Mouse (Mus musculus) intestine, embryonic 16.5 days (tissue): ENCODE results near the gene Grip2. TPM values are rescaled to one million over a fixed set of nuclear protein-coding genes. Genes with fewer than 3 reads are reported as not detected.

Experiments used
- ATAC-seq: fragments of 200-750 bp; cut with Nextera tagmentation; 2 replicates; pipeline ENCODE4 v1.8.0; 2017; ENCODE audit warnings: moderate TSS enrichment, moderate library complexity
- H3K27ac ChIP-seq: fragments of 300-500 bp; sonication (generic); 2 replicates; pipeline ENCODE4 v1.5.1; 2014; ENCODE audit warnings: mild to moderate bottlenecking, low read length
- H3K27me3 ChIP-seq: fragments of 300-500 bp; sonication (generic); replicated peaks from 2 replicates; pipeline ENCODE4 v1.6.1; 2014; ENCODE audit warnings: low read length, control low read depth, mixed read lengths; ENCODE audit not compliant: control insufficient read depth, insufficient read depth
- H3K36me3 ChIP-seq: fragments of 300-500 bp; sonication (generic); 2 replicates; pipeline ENCODE4 v1.6.1; 2014; ENCODE audit warnings: low read length, control low read depth; ENCODE audit not compliant: control insufficient read depth, insufficient read depth
- H3K4me1 ChIP-seq: fragments of 300-500 bp; sonication (generic); 2 replicates; pipeline ENCODE4 v1.6.1; 2014; ENCODE audit warnings: low read length, control low read depth, mixed read lengths; ENCODE audit not compliant: control insufficient read depth, insufficient read depth
- H3K4me2 ChIP-seq: fragments of 300-500 bp; sonication (generic); 2 replicates; pipeline ENCODE4 v1.6.1; 2014; ENCODE audit warnings: low read depth, low read length, control low read depth
- H3K4me3 ChIP-seq: fragments of 300-500 bp; sonication (generic); 2 replicates; pipeline ENCODE4 v1.5.1; 2014; ENCODE audit warnings: mild to moderate bottlenecking, low read length
- H3K9ac ChIP-seq: fragments of 300-500 bp; sonication (generic); 2 replicates; pipeline ENCODE4 v1.6.1; 2014; ENCODE audit warnings: low read depth, low read length
- H3K9me3 ChIP-seq: fragments of 300-500 bp; sonication (generic); 2 replicates; pipeline ENCODE4 v1.6.1; 2016; ENCODE audit warnings: low read length, control low read depth; ENCODE audit not compliant: control insufficient read depth
- WGBS: fragments of 180-500 bp; shearing (Covaris S2); extraction: QIAGEN DNeasy Blood & Tissue Kit; methylation state at CpG from one replicate; pipeline ENCODE4 v1.1.7; 2014; 5-methylcytosine and 5-hydroxymethylcytosine counted together
- polyA plus RNA-seq: library from polyadenylated mRNA; unstranded; fragments of >200 nt; fragmentation: Nextera tagmentation; extraction: Ambion mirVana; gene quantifications from 2 replicates; pipeline ENCODE4 v1.2.1, GENCODE M21; 2015

Gene Grip2
- polyA plus RNA-seq, 1 experiment from 2014 or later, result 0.45 TPM

- H3K27ac ChIP-seq, result no peak overlapping the region
- no peak overlapping the region for H3K9ac ChIP-seq
- 89% methylated on average over 3 of the region's 3 CpGs for WGBS
- H3K9me3 ChIP-seq, result 0 out of 2 replicates have a peak, but pooled peaks cover 3% of the 10 kb centered on the region
- ATAC-seq, result no peak
- no peak overlapping the region for H3K4me3 ChIP-seq
- H3K4me2 ChIP-seq, result no peak overlapping the region
- no peaks in the 10 kb centered on the region for H3K4me1 ChIP-seq
- H3K36me3 ChIP-seq, result peaks cover 44% of the 10 kb centered on the region
- no peaks in the 10 kb centered on the region for H3K27me3 ChIP-seq
These were observed 81.8 kb downstream of the Grip2 start for GRCm38 (mm10) chr6:91745246-91745645.

GRCm38 (mm10) chr6:91743886-91744285, 83.2 kb downstream of the Grip2 start:
- no peak overlapping the region for H3K4me3 ChIP-seq
- no peaks in the 10 kb centered on the region for H3K27me3 ChIP-seq
- H3K36me3 ChIP-seq, result peaks cover 40% of the 10 kb centered on the region
- H3K9me3 ChIP-seq, result 0 out of 2 replicates have a peak, but pooled peaks cover under 1% of the 10 kb centered on the region
- no peaks in the 10 kb centered on the region for H3K4me1 ChIP-seq
- no peak for ATAC-seq
- no peak overlapping the region for H3K9ac ChIP-seq
- H3K4me2 ChIP-seq, result no peak overlapping the region
- no peak overlapping the region for H3K27ac ChIP-seq
- WGBS, result 43% methylated on average over 4 of the region's 4 CpGs

- no peak for ATAC-seq
- H3K27ac ChIP-seq, result no peak overlapping the region
- no peaks in the 10 kb centered on the region for H3K9me3 ChIP-seq
- 90% methylated on average over 8 of the region's 8 CpGs for WGBS
- no peak overlapping the region for H3K9ac ChIP-seq
- H3K4me2 ChIP-seq, result no peak overlapping the region
- peaks cover 32% of the 10 kb centered on the region for H3K36me3 ChIP-seq
- no peaks in the 10 kb centered on the region for H3K27me3 ChIP-seq
- H3K4me3 ChIP-seq, result no peak overlapping the region
- no peaks in the 10 kb centered on the region for H3K4me1 ChIP-seq
These were observed 84.1 kb downstream of the Grip2 start for GRCm38 (mm10) chr6:91742995-91743394.

GRCm38 (mm10) chr6:91742466-91742865, 84.6 kb downstream of the Grip2 start:
- Histone ChIP-seq H3K4me2 (no peak overlapping the region), H3K36me3 (peaks cover 30% of the 10 kb centered on the region), H3K4me1 (0 out of 2 replicates have a peak, but pooled peaks cover 4% of the 10 kb centered on the region), H3K9ac (no peak overlapping the region), H3K27ac (no peak overlapping the region), H3K27me3 (no peaks in the 10 kb centered on the region), H3K9me3 (no peaks in the 10 kb centered on the region), H3K4me3 (no peak overlapping the region)
- no peak for ATAC-seq
- 74% methylated on average over 3 of the region's 3 CpGs for WGBS

GRCm38 (mm10) chr6:91741046-91741445, 86.0 kb downstream of the Grip2 start:
- Histone ChIP-seq H3K27me3 (no peaks in the 10 kb centered on the region), H3K27ac (no peak overlapping the region), H3K4me1 (peaks cover 17% of the 10 kb centered on the region), H3K36me3 (peaks cover 28% of the 10 kb centered on the region), H3K9ac (no peak overlapping the region), H3K4me2 (no peak overlapping the region), H3K4me3 (no peak overlapping the region), H3K9me3 (no peaks in the 10 kb centered on the region)
- ATAC-seq, result peak; percentile 53
- WGBS, result 61% methylated on average over 11 of the region's 11 CpGs

- WGBS, result 38% methylated on average over 5 of the region's 5 CpGs
- Histone ChIP-seq H3K27me3 (no peaks in the 10 kb centered on the region), H3K9me3 (no peaks in the 10 kb centered on the region), H3K9ac (no peak overlapping the region), H3K4me1 (peaks cover 29% of the 10 kb centered on the region), H3K27ac (peak overlapping the region; percentile 21), H3K4me3 (no peak overlapping the region), H3K36me3 (peaks cover 19% of the 10 kb centered on the region), H3K4me2 (no peak overlapping the region)
- peak; percentile 77 for ATAC-seq
These were observed 89.0 kb downstream of the Grip2 start for GRCm38 (mm10) chr6:91738058-91738457.

GRCm38 (mm10) chr6:91737451-91737850, 89.6 kb downstream of the Grip2 start:
- whole genome bisulfite sequencing, result 85% methylated on average over 7 of the region's 7 CpGs
- Histone ChIP-seq H3K27ac (peak overlapping the region; percentile 21), H3K36me3 (peaks cover 18% of the 10 kb centered on the region), H3K9ac (no peak overlapping the region), H3K9me3 (no peaks in the 10 kb centered on the region), H3K4me3 (no peak overlapping the region), H3K4me2 (no peak overlapping the region), H3K4me1 (peaks cover 29% of the 10 kb centered on the region), H3K27me3 (no peaks in the 10 kb centered on the region)
- ATAC-seq, result no peak

GRCm38 (mm10) chr6:91736471-91736870, 90.6 kb downstream of the Grip2 start:
- no peak overlapping the region for H3K4me3 ChIP-seq
- no peak overlapping the region for H3K9ac ChIP-seq
- peaks cover 29% of the 10 kb centered on the region for H3K4me1 ChIP-seq
- no peaks in the 10 kb centered on the region for H3K9me3 ChIP-seq
- no peaks in the 10 kb centered on the region for H3K27me3 ChIP-seq
- H3K4me2 ChIP-seq, result no peak overlapping the region
- peak overlapping the region; percentile 10; the same call in 1 of the 2 replicates for H3K27ac ChIP-seq
- peaks cover 18% of the 10 kb centered on the region for H3K36me3 ChIP-seq
- ATAC-seq, result peak; percentile 39; the same call in 1 of the 2 replicates
- 40% methylated on average over 5 of the region's 5 CpGs for WGBS

- no peak overlapping the region for H3K9ac ChIP-seq
- no peak overlapping the region for H3K4me3 ChIP-seq
- peaks cover 16% of the 10 kb centered on the region for H3K36me3 ChIP-seq
- H3K4me2 ChIP-seq, result no peak overlapping the region
- H3K27ac ChIP-seq, result no peak overlapping the region
- WGBS, result 86% methylated on average over 11 of the region's 11 CpGs
- H3K4me1 ChIP-seq, result peaks cover 51% of the 10 kb centered on the region
- no peaks in the 10 kb centered on the region for H3K27me3 ChIP-seq
- ATAC-seq, result no peak
- H3K9me3 ChIP-seq, result no peaks in the 10 kb centered on the region
These were observed 94.9 kb downstream of the Grip2 start for GRCm38 (mm10) chr6:91732138-91732537.

GRCm38 (mm10) chr6:91729677-91730127, 97.3 kb downstream of the Grip2 start:
- Histone ChIP-seq H3K36me3 (peaks cover 21% of the 10 kb centered on the region), H3K9me3 (no peaks in the 10 kb centered on the region), H3K27me3 (no peaks in the 10 kb centered on the region), H3K27ac (peak overlapping the region; percentile 78), H3K4me2 (no peak overlapping the region), H3K9ac (0 out of 2 replicates have a peak overlapping the region, but pooled peaks have one; percentile 17), H3K4me3 (no peak overlapping the region), H3K4me1 (peaks cover 33% of the 10 kb centered on the region)
- ATAC-seq, result peak; percentile 76
- WGBS, result 9% methylated on average over 12 of the region's 12 CpGs
